Mouse (Mus musculus) kidney, adult 10 weeks (tissue): ENCODE measurements around the gene E4f1. TPM values are rescaled to one million over a fixed set of nuclear protein-coding genes. Genes with fewer than 3 reads are reported as not detected.

ENCODE experiments used
- polyA plus RNA-seq: library from polyadenylated mRNA; stranded (reverse); fragments of 350-450 nt; fragmentation: Illumina TruSeq; extraction: RNeasy Lipid Tissue Mini Kit (QIAGEN cat#74804); gene quantifications from one replicate; pipeline ENCODE4 v1.2.3, GENCODE M21; 2014; ENCODE audit warnings: low read depth, low replicate concordance

Gene E4f1
- polyA plus RNA-seq = 0.40 TPM

GRCm38 (mm10) chr17:24469910-24470602 lies at the start of gene E4f1, which contains the start of gene Pgp:
E4f1 (minus strand) TSS chr17:24470313.
Pgp (plus strand) TSS chr17:24470392.

GRCm38 (mm10) chr17:24488186-24488661 lies 18.1 kb upstream of the E4f1 start, which contains the start of gene Caskin1:
Caskin1 (plus strand) TSS chr17:24488601.

GRCm38 (mm10) chr17:24478663-24479380 lies 8.7 kb upstream of the E4f1 start, which contains the start of gene Mlst8:
Mlst8 (minus strand) TSS chr17:24479078.

GRCm38 (mm10) chr17:24473612-24474275 lies 3.6 kb upstream of the E4f1 start, which contains the start of gene Bricd5:
Bricd5 (plus strand) TSS chr17:24473884.

GRCm38 (mm10) chr17:24442632-24443155 lies 27.4 kb downstream of the E4f1 start, which contains the start of gene Dnase1l2:
Dnase1l2 (minus strand) TSS chr17:24443105.

GRCm38 (mm10) chr17:24426471-24427169 lies 43.5 kb downstream of the E4f1 start, which contains the start of gene Eci1:
Eci1 (plus strand) TSS chr17:24426641.

GRCm38 (mm10) chr17:24414230-24414976 lies 55.7 kb downstream of the E4f1 start, which contains the start of gene Rnps1:
Rnps1 (plus strand) TSS chr17:24414565.

Other genes starting within 250 kb of the E4f1 start
- gene Tedc2, start 249.5 kb downstream of the E4f1 start, polyA plus RNA-seq = 1.6 TPM
- gene Ccnf, start 218.8 kb downstream of the E4f1 start, polyA plus RNA-seq = not detected
- 0.53 TPM for gene Abca17, start 119.2 kb downstream of the E4f1 start, polyA plus RNA-seq
- 18.1 TPM for gene Abca3, start 118.4 kb downstream of the E4f1 start, polyA plus RNA-seq
- 33.1 TPM for gene Rnps1, start 55.7 kb downstream of the E4f1 start, polyA plus RNA-seq
- gene Eci1, start 43.7 kb downstream of the E4f1 start, polyA plus RNA-seq = 43.3 TPM
- 0.57 TPM for gene Dnase1l2, start 27.2 kb downstream of the E4f1 start, polyA plus RNA-seq
- gene Pgp, start 79 bp upstream of the E4f1 start, polyA plus RNA-seq = 14.7 TPM
- not detected for gene Bricd5, start 3.6 kb upstream of the E4f1 start, polyA plus RNA-seq
- 2.4 TPM for gene Mlst8, start 8.8 kb upstream of the E4f1 start, polyA plus RNA-seq
- not detected for gene Caskin1, start 18.3 kb upstream of the E4f1 start, polyA plus RNA-seq
- gene Traf7, start 57.6 kb upstream of the E4f1 start, polyA plus RNA-seq = 1.9 TPM
- not detected for gene Rab26, start 63.9 kb upstream of the E4f1 start, polyA plus RNA-seq
- gene Pkd1, start 79.5 kb upstream of the E4f1 start, polyA plus RNA-seq = 4.7 TPM
- 11.8 TPM for gene Tsc2, start 162.3 kb upstream of the E4f1 start, polyA plus RNA-seq
- gene Nthl1, start 162.4 kb upstream of the E4f1 start, polyA plus RNA-seq = 0.28 TPM
- gene Slc9a3r2, start 180.0 kb upstream of the E4f1 start, polyA plus RNA-seq = 11.1 TPM
- not detected for gene Npw, start 188.1 kb upstream of the E4f1 start, polyA plus RNA-seq
- gene Zfp598, start 199.4 kb upstream of the E4f1 start, polyA plus RNA-seq = 1.0 TPM
- gene Syngr3, start 219.6 kb upstream of the E4f1 start, polyA plus RNA-seq = 0.32 TPM
- 9.9 TPM for gene Gfer, start 225.8 kb upstream of the E4f1 start, polyA plus RNA-seq
- 1.4 TPM for gene Noxo1, start 225.9 kb upstream of the E4f1 start, polyA plus RNA-seq
- gene Tbl3, start 237.3 kb upstream of the E4f1 start, polyA plus RNA-seq = not detected
- gene Rnf151, start 247.8 kb upstream of the E4f1 start, polyA plus RNA-seq = not detected
- 425 TPM for gene Rps2, start 247.8 kb upstream of the E4f1 start, polyA plus RNA-seq